Mouse (Mus musculus) lung, adult 2 months (tissue): ENCODE measurements at regions not wholly inside any gene's neighbourhood (a gene's known extent, or its start where the extent isn't known, plus 50 kb on each side); places are given as distances from the start of the nearest gene placed in this dataset.

Source experiments
- CTCF ChIP-seq: fragments of 200-500 bp; IDR thresholded peaks from 2 replicates; pipeline ENCODE4 v1.5.1; 2011; ENCODE audit warnings: mild to moderate bottlenecking, low read length, control low read depth; ENCODE audit not compliant: insufficient read depth
- POLR2A ChIP-seq: fragments of 200-500 bp; IDR thresholded peaks from 2 replicates; pipeline ENCODE4 v1.6.1; 2011; ENCODE audit warnings: low read depth, mild to moderate bottlenecking, control low read depth, low read length, borderline replicate concordance; ENCODE audit errors: extremely low read depth

GRCm38 (mm10) chr4:34239624-34240023 lies 189.6 kb upstream of the Spaca1 start:
- TF ChIP-seq CTCF, result no peak
- no peak for TF ChIP-seq POLR2A
